Mouse (Mus musculus) midbrain, postnatal 0 days (tissue): Measurements from ENCODE around the gene Sdc4. TPM values are rescaled to one million over a fixed set of nuclear protein-coding genes. Genes with fewer than 3 reads are reported as not detected.

Source experiments
- ATAC-seq: fragments of 200-750 bp; cut with Nextera tagmentation; 2 replicates; pipeline ENCODE4 v1.8.0; 2017; ENCODE audit warnings: moderate number of reproducible peaks, mild to moderate bottlenecking, moderate TSS enrichment, moderate library complexity; ENCODE audit not compliant: low FRiP score
- DNase-seq: peaks from one replicate; pipeline ENCODE4 v3.0.0-alpha.2; 2015; ENCODE audit warnings: low spot score
- H3K27ac ChIP-seq: fragments of 300-500 bp; sonication (generic); 2 replicates; pipeline ENCODE4 v1.5.1; 2014; ENCODE audit warnings: low read depth, mild to moderate bottlenecking, low read length, mixed read lengths
- H3K27me3 ChIP-seq: fragments of 300-500 bp; sonication (generic); 2 replicates; pipeline ENCODE4 v1.6.1; 2014; ENCODE audit warnings: low read length, control low read depth, mixed read lengths; ENCODE audit not compliant: insufficient read depth
- H3K36me3 ChIP-seq: fragments of 300-500 bp; sonication (generic); 2 replicates; pipeline ENCODE4 v1.6.1; 2014; ENCODE audit warnings: low read length, control low read depth, mixed read lengths; ENCODE audit not compliant: insufficient read depth
- H3K4me1 ChIP-seq: fragments of 300-500 bp; sonication (generic); 2 replicates; pipeline ENCODE4 v1.6.1; 2014; ENCODE audit warnings: mild to moderate bottlenecking, control low read depth, antibody characterized with exemption, low read length, mixed read lengths; ENCODE audit not compliant: insufficient read depth
- H3K4me2 ChIP-seq: fragments of 300-500 bp; sonication (generic); 2 replicates; pipeline ENCODE4 v1.6.1; 2014; ENCODE audit warnings: low read depth, mild to moderate bottlenecking, low read length, mixed read lengths; ENCODE audit not compliant: poor library complexity, severe bottlenecking
- H3K4me3 ChIP-seq: fragments of 300-500 bp; sonication (generic); 2 replicates; pipeline ENCODE4 v1.5.1; 2014; ENCODE audit warnings: low read depth, mild to moderate bottlenecking, low read length, moderate library complexity
- H3K9ac ChIP-seq: fragments of 300-500 bp; sonication (generic); replicated peaks from 2 replicates; pipeline ENCODE4 v1.6.1; 2014; ENCODE audit warnings: mild to moderate bottlenecking, low read length, moderate library complexity, mixed read lengths; ENCODE audit not compliant: poor library complexity, severe bottlenecking
- H3K9me3 ChIP-seq: fragments of 300-500 bp; sonication (generic); 2 replicates; pipeline ENCODE4 v1.6.1; 2016; ENCODE audit warnings: low read length, control low read depth
- CTCF ChIP-seq: IDR thresholded peaks from 2 replicates; pipeline ENCODE4 v1.5.1; 2016; ENCODE audit warnings: antibody characterized with exemption, mild to moderate bottlenecking
- WGBS: fragments of 180-500 bp; shearing (Covaris S2); extraction: QIAGEN DNeasy Blood & Tissue Kit; methylation state at CpG from one replicate; pipeline ENCODE4 v1.1.7; 2014; 5-methylcytosine and 5-hydroxymethylcytosine counted together
- polyA plus RNA-seq: library from polyadenylated mRNA; unstranded; fragments of >200 nt; fragmentation: Nextera tagmentation; extraction: Ambion mirVana; gene quantifications from 2 replicates; pipeline ENCODE4 v1.2.1, GENCODE M21; 2015
- total RNA-seq: library from RNA; depleted of rRNA; stranded (reverse); fragments of >200 nt; gene quantifications from 2 replicates; pipeline ENCODE4 v1.2.3, GENCODE M21; 2014

Sdc4 gene
- total and polyA plus RNA-seq, 2 experiments from 2014 or later, result 19.3 to 20.3 TPM

DNA sequence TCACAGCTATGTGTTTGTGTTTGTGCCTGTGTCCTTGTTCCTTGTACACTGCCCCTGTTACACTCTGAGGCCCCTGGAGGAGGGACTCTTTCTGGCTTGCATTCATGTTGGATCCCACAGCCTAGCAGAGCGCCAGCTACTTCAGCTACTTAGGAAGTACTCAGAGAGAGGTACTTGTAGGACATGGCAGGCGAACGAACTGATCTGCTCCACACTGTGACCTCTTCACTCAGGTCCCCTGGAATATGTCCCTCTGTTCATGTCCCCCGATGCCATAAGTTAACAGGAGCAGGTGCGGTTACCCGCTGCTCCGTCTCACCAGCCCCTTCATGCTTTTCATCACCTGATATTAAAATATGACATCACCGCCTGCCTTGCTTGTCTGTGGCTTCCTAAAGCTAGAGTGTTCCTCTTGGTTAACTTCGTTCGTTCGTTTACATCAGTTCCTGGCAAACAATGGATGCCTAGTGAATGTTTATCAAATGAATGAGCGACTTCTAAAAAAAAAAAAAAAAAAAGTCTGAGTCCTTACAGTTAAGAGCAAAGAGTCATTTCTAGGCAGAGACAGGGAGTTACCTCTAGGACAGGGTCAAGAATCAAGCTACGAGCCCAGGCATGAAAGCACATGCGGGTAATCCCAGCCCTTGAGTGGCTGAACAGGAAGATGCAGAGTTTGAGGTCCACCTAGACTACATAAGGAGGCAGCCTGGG lies 9.5 kb upstream of the Sdc4 start:
- Histone ChIP-seq H3K9me3 (0 out of 2 replicates have a peak, but pooled peaks cover 4% of the 10 kb centered on the region), H3K27ac (no peak overlapping the region), H3K4me2 (no peak overlapping the region), H3K9ac (no peak overlapping the region), H3K4me3 (no peak overlapping the region), H3K4me1 (no peaks in the 10 kb centered on the region), H3K27me3 (no peaks in the 10 kb centered on the region), H3K36me3 (no peaks in the 10 kb centered on the region)
- ATAC-seq (no peak), DNase-seq (no peak)
- TF ChIP-seq CTCF, result no peak
- WGBS, result 87% methylated on average over 14 of the region's 14 CpGs

DNA sequence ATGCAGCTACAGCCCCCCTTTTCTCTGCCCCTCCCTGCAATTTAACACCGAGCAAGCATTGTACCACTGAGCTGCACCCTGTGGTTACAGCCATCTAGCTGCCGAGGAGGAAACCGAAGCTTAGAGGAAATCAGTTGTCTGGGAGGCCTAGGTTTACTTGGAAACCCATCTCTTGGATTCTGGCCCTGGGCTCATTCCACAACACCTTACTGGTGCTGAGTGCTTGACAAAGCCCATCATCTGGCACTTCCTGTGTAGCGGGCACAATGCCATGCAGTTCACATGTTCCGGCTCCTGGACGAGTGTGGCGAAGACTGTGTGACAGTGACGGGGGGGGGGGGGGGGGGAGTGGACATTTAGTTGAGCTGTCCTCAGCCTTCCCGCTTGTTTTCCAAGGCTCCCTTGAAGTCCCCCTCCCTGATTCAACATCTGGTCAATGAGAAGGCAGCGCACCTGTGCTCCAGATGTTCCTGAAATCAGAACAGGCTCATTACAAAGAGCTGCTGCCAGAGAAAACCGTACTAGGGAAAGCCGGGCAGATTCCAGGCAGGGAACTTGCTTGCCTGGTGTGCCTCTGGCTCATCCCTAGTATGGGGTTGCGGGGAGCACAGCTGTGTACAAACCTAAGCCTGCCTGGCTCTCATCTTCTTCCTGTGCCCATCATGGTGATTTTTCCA lies 8.5 kb upstream of the Sdc4 start:
- H3K4me2 ChIP-seq, result no peak overlapping the region
- H3K4me1 ChIP-seq, result no peaks in the 10 kb centered on the region
- H3K27ac ChIP-seq, result no peak overlapping the region
- 57% methylated on average over 13 of the region's 13 CpGs for WGBS
- no peaks in the 10 kb centered on the region for H3K36me3 ChIP-seq
- H3K9me3 ChIP-seq, result 0 out of 2 replicates have a peak, but pooled peaks cover 4% of the 10 kb centered on the region
- TF ChIP-seq CTCF, result no peak
- H3K27me3 ChIP-seq, result no peaks in the 10 kb centered on the region
- DNase-seq (no peak), ATAC-seq (no peak)
- H3K4me3 ChIP-seq, result no peak overlapping the region
- no peak overlapping the region for H3K9ac ChIP-seq

GRCm38 (mm10) chr2:164449341-164450042 lies 5.8 kb upstream of the Sdc4 start:
- 0 out of 2 replicates have a peak, but pooled peaks cover 4% of the 10 kb centered on the region for H3K9me3 ChIP-seq
- H3K27ac ChIP-seq, result no peak overlapping the region
- no peaks in the 10 kb centered on the region for H3K36me3 ChIP-seq
- DNase-seq, result no peak
- TF ChIP-seq CTCF, result no peak
- H3K4me2 ChIP-seq, result no peak overlapping the region
- H3K4me3 ChIP-seq, result no peak overlapping the region
- 89% methylated on average over 14 of the region's 14 CpGs for WGBS
- no peak overlapping the region for H3K9ac ChIP-seq
- no peak for ATAC-seq
- H3K4me1 ChIP-seq, result no peaks in the 10 kb centered on the region
- H3K27me3 ChIP-seq, result no peaks in the 10 kb centered on the region

GRCm38 (mm10) chr2:164448921-164449320 lies 5.2 kb upstream of the Sdc4 start:
- no peaks in the 10 kb centered on the region for H3K4me1 ChIP-seq
- H3K4me2 ChIP-seq, result no peak overlapping the region
- 77% methylated on average over 5 of the region's 5 CpGs for WGBS
- H3K9me3 ChIP-seq, result 0 out of 2 replicates have a peak, but pooled peaks cover 4% of the 10 kb centered on the region
- no peak for TF ChIP-seq CTCF
- H3K27me3 ChIP-seq, result no peaks in the 10 kb centered on the region
- no peak overlapping the region for H3K4me3 ChIP-seq
- no peaks in the 10 kb centered on the region for H3K36me3 ChIP-seq
- ATAC-seq, result no peak
- DNase-seq, result no peak
- H3K27ac ChIP-seq, result no peak overlapping the region
- H3K9ac ChIP-seq, result no peak overlapping the region

GRCm38 (mm10) chr2:164448140-164448539 lies 4.5 kb upstream of the Sdc4 start:
- Histone ChIP-seq H3K9me3 (0 out of 2 replicates have a peak, but pooled peaks cover 4% of the 10 kb centered on the region), H3K27ac (no peak overlapping the region), H3K4me1 (no peaks in the 10 kb centered on the region), H3K9ac (no peak overlapping the region), H3K4me2 (no peak overlapping the region), H3K36me3 (no peaks in the 10 kb centered on the region), H3K4me3 (no peak overlapping the region), H3K27me3 (no peaks in the 10 kb centered on the region)
- no peak for TF ChIP-seq CTCF
- no peak for ATAC-seq
- DNase-seq, result no peak
- WGBS, result 94% methylated on average over 1 of the region's 1 CpGs
